Mouse (Mus musculus) limb, embryonic 14.5 days (tissue): ENCODE measurements around the gene P2rx4. TPM values are rescaled to one million over a fixed set of nuclear protein-coding genes. Genes with fewer than 3 reads are reported as not detected.

ENCODE experiments used
- ATAC-seq: fragments of 200-750 bp; cut with Nextera tagmentation; 2 replicates; pipeline ENCODE4 v1.8.0; 2017; ENCODE audit warnings: low read depth, moderate number of reproducible peaks, moderate TSS enrichment; ENCODE audit not compliant: low FRiP score
- DNase-seq: peaks from one replicate; pipeline ENCODE4 v3.0.0-alpha.2; 2015; ENCODE audit warnings: low spot score
- H3K27ac ChIP-seq: fragments of 300-500 bp; sonication (generic); replicated peaks from 2 replicates; pipeline ENCODE4 v1.5.1; 2014; ENCODE audit warnings: low read depth, mild to moderate bottlenecking, low read length, moderate library complexity, mixed read lengths
- H3K27me3 ChIP-seq: fragments of 300-500 bp; sonication (generic); 2 replicates; pipeline ENCODE4 v1.6.1; 2014; ENCODE audit warnings: low read length, mixed read lengths; ENCODE audit not compliant: control insufficient read depth, insufficient read depth
- H3K36me3 ChIP-seq: fragments of 300-500 bp; sonication (generic); 2 replicates; pipeline ENCODE4 v1.6.1; 2014; ENCODE audit warnings: mild to moderate bottlenecking, low read length, moderate library complexity, mixed read lengths; ENCODE audit not compliant: control insufficient read depth, insufficient read depth
- H3K4me1 ChIP-seq: fragments of 300-500 bp; sonication (generic); 2 replicates; pipeline ENCODE4 v1.6.1; 2014; ENCODE audit warnings: antibody characterized with exemption, low read length, mixed read lengths; ENCODE audit not compliant: control insufficient read depth, insufficient read depth
- H3K4me2 ChIP-seq: fragments of 300-500 bp; sonication (generic); replicated peaks from 2 replicates; pipeline ENCODE4 v1.6.1; 2014; ENCODE audit warnings: low read depth, mild to moderate bottlenecking, low read length, moderate library complexity; ENCODE audit not compliant: severe bottlenecking
- H3K4me3 ChIP-seq: fragments of 300-500 bp; sonication (generic); replicated peaks from 2 replicates; pipeline ENCODE4 v1.5.1; 2014; ENCODE audit warnings: low read length
- H3K9ac ChIP-seq: fragments of 300-500 bp; sonication (generic); 2 replicates; pipeline ENCODE4 v1.6.1; 2014; ENCODE audit warnings: mild to moderate bottlenecking, low read depth, low read length, moderate library complexity; ENCODE audit not compliant: severe bottlenecking
- H3K9me3 ChIP-seq: fragments of 300-500 bp; sonication (generic); 2 replicates; pipeline ENCODE4 v1.6.1; 2016; ENCODE audit warnings: low read length; ENCODE audit not compliant: control insufficient read depth
- POLR2A ChIP-seq: fragments of 200-500 bp; IDR thresholded peaks from 2 replicates; pipeline ENCODE4 v1.8.0; 2012; ENCODE audit warnings: inconsistent platforms, mild to moderate bottlenecking, moderate library complexity, borderline replicate concordance; ENCODE audit not compliant: insufficient read depth, insufficient read length; ENCODE audit errors: extremely low read depth
- WGBS: fragments of 180-500 bp; shearing (Covaris S2); extraction: QIAGEN DNeasy Blood & Tissue Kit; methylation state at CpG from one replicate; pipeline ENCODE4 v1.1.7; 2014; 5-methylcytosine and 5-hydroxymethylcytosine counted together
- polyA plus RNA-seq, 2 experiments: library from polyadenylated mRNA; depleted of rRNA in 1 of 2; stranded (reverse) in 1 of 2; unstranded in 1 of 2; fragments of >200 nt; fragmentation: Nextera tagmentation in 1 of 2; extraction: Ambion mirVana in 1 of 2; gene quantifications; 2 replicates each; pipeline versions ENCODE4 v1.2.1 to v1.2.3; 2012 to 2014

The P2rx4 gene
- polyA plus RNA-seq, 2 experiments: 18.2 to 21.0 TPM

GRCm38 (mm10) chr5:122703574-122703973, 3.8 kb upstream of the P2rx4 start:
- H3K27me3 ChIP-seq: no peaks in the 10 kb centered on the region
- ATAC-seq: no peak
- H3K36me3 ChIP-seq: no peaks in the 10 kb centered on the region
- peaks cover 5% of the 10 kb centered on the region for H3K4me1 ChIP-seq
- no peak overlapping the region for H3K4me2 ChIP-seq
- H3K4me3 ChIP-seq: no peak overlapping the region
- no peaks in the 10 kb centered on the region for H3K9me3 ChIP-seq
- no peak for DNase-seq
- 81% methylated on average over 2 of the region's 2 CpGs for WGBS
- no peak overlapping the region for H3K9ac ChIP-seq
- no peak overlapping the region for H3K27ac ChIP-seq
- TF ChIP-seq POLR2A: no peak

- H3K4me1 ChIP-seq: peaks cover 5% of the 10 kb centered on the region
- no peaks in the 10 kb centered on the region for H3K9me3 ChIP-seq
- no peaks in the 10 kb centered on the region for H3K36me3 ChIP-seq
- no peak for TF ChIP-seq POLR2A
- ATAC-seq (no peak), DNase-seq (no peak)
- no peak overlapping the region for H3K27ac ChIP-seq
- 79% methylated on average over 4 of the region's 4 CpGs for WGBS
- no peak overlapping the region for H3K4me2 ChIP-seq
- H3K9ac ChIP-seq: no peak overlapping the region
- no peaks in the 10 kb centered on the region for H3K27me3 ChIP-seq
- H3K4me3 ChIP-seq: no peak overlapping the region
Measured at GRCm38 (mm10) chr5:122704571-122704970, 2.8 kb upstream of the P2rx4 start.

- peaks cover 5% of the 10 kb centered on the region for H3K4me1 ChIP-seq
- no peaks in the 10 kb centered on the region for H3K36me3 ChIP-seq
- no peaks in the 10 kb centered on the region for H3K27me3 ChIP-seq
- no peak for DNase-seq
- H3K27ac ChIP-seq: no peak overlapping the region
- H3K9ac ChIP-seq: no peak overlapping the region
- ATAC-seq: no peak
- no peak for TF ChIP-seq POLR2A
- H3K4me2 ChIP-seq: no peak overlapping the region
- 76% methylated on average over 3 of the region's 3 CpGs for WGBS
- H3K9me3 ChIP-seq: no peaks in the 10 kb centered on the region
- H3K4me3 ChIP-seq: no peak overlapping the region
Measured at GRCm38 (mm10) chr5:122705174-122705573, 2.2 kb upstream of the P2rx4 start.

DNA sequence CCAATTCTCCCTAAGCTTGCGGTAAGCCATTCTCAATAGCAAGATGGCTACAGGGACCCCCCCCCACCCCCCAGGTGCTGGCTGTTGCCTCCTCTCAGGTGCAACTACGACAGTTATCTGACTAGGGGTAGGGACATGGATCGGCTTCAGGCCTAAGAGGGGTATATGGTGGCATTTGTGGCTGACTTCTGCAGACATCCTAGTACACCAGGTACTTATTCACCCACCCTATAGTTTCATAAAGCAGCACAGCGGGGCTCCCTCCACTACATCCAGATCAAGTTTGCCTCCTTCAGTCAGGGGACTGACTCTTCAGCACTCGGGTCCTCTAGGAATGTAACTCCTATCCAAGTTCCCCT, 448 bp upstream of the P2rx4 start:
- H3K9ac ChIP-seq: peak overlapping the region; percentile 76
- no peaks in the 10 kb centered on the region for H3K36me3 ChIP-seq
- 40% methylated on average over 5 of the region's 5 CpGs for WGBS
- 0 out of 2 replicates have a peak overlapping the region, but pooled peaks have one; percentile 49 for H3K27ac ChIP-seq
- no peaks in the 10 kb centered on the region for H3K9me3 ChIP-seq
- peak overlapping the region; percentile 91 for H3K4me2 ChIP-seq
- H3K4me1 ChIP-seq: peaks cover 5% of the 10 kb centered on the region
- H3K4me3 ChIP-seq: peak overlapping the region; percentile 62
- no peaks in the 10 kb centered on the region for H3K27me3 ChIP-seq
- ATAC-seq: no peak
- no peak for TF ChIP-seq POLR2A
- no peak for DNase-seq

GRCm38 (mm10) chr5:122708819-122709218, 1.5 kb downstream of the P2rx4 start:
- TF ChIP-seq POLR2A: no peak
- Histone ChIP-seq H3K27ac (no peak overlapping the region), H3K4me2 (no peak overlapping the region), H3K4me1 (peaks cover 5% of the 10 kb centered on the region), H3K9me3 (no peaks in the 10 kb centered on the region), H3K9ac (no peak overlapping the region), H3K4me3 (no peak overlapping the region), H3K36me3 (no peaks in the 10 kb centered on the region), H3K27me3 (no peaks in the 10 kb centered on the region)
- DNase-seq (no peak), ATAC-seq (no peak)
- WGBS: 65% methylated on average over 6 of the region's 6 CpGs

DNA sequence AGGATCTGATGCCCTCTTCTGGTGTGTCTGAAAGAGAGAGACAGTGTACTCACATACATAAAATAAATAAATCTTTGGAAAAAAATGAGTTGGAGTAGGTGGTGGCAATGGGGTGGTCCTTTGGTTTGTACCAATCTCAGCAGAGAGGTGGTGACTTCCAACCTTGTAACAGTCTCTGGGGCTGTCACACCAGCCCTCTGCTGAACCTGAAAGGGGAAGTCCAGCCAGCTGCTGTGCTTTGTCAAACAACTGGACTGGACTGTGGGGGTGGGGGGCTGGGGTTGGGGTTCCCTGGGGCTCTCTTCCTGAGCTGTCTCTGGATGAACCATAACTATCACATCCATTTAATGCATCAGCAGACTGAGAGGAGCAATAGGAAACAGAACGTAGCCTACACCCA, 8.4 kb downstream of the P2rx4 start:
- Histone ChIP-seq H3K27ac (no peak overlapping the region), H3K9me3 (no peaks in the 10 kb centered on the region), H3K4me3 (no peak overlapping the region), H3K27me3 (no peaks in the 10 kb centered on the region), H3K36me3 (0 out of 2 replicates have a peak, but pooled peaks cover 3% of the 10 kb centered on the region), H3K9ac (no peak overlapping the region), H3K4me2 (no peak overlapping the region), H3K4me1 (peaks cover 7% of the 10 kb centered on the region; the same call in 1 of the 2 replicates)
- no peak for TF ChIP-seq POLR2A
- DNase-seq: no peak
- ATAC-seq: no peak
- WGBS: 75% methylated on average over 1 of the region's 1 CpGs
